Mouse (Mus musculus) limb, embryonic 12.5 days (tissue): ENCODE measurements around the gene Ccne1. TPM values are rescaled to one million over a fixed set of nuclear protein-coding genes. Genes with fewer than 3 reads are reported as not detected.
A peak's percentile ranks its signal among the peaks of the same experiment; 100 is the strongest.
"Not testable (repeated sequence)": the region's sequence is repeated elsewhere in the genome, so short reads cannot be mapped to it uniquely, and the experiment has no call there.

ENCODE experiments used
- ATAC-seq: fragments of 200-750 bp; cut with Nextera tagmentation; 2 replicates; pipeline ENCODE4 v1.8.0; 2017; ENCODE audit warnings: low read depth, moderate TSS enrichment; ENCODE audit not compliant: insufficient number of reproducible peaks, insufficient read depth, low FRiP score, low TSS enrichment
- H3K27ac ChIP-seq: fragments of 300-500 bp; sonication (generic); 2 replicates; pipeline ENCODE4 v1.5.1; 2016; ENCODE audit warnings: mild to moderate bottlenecking, moderate library complexity
- H3K27me3 ChIP-seq: fragments of 300-500 bp; sonication (generic); 2 replicates; pipeline ENCODE4 v1.6.1; 2016; ENCODE audit warnings: mild to moderate bottlenecking, moderate library complexity
- H3K36me3 ChIP-seq: fragments of 300-500 bp; sonication (generic); 2 replicates; pipeline ENCODE4 v1.6.1; 2016; ENCODE audit warnings: mild to moderate bottlenecking, moderate library complexity
- H3K4me1 ChIP-seq: fragments of 300-500 bp; sonication (generic); replicated peaks from 2 replicates; pipeline ENCODE4 v1.6.1; 2016
- H3K4me2 ChIP-seq: fragments of 300-500 bp; sonication (generic); 2 replicates; pipeline ENCODE4 v1.6.1; 2016; ENCODE audit warnings: mild to moderate bottlenecking, moderate library complexity
- H3K4me3 ChIP-seq: fragments of 300-500 bp; sonication (generic); replicated peaks from 2 replicates; pipeline ENCODE4 v1.5.1; 2016; ENCODE audit warnings: mild to moderate bottlenecking
- H3K9ac ChIP-seq: fragments of 300-500 bp; sonication (generic); replicated peaks from 2 replicates; pipeline ENCODE4 v1.6.1; 2016; ENCODE audit warnings: mild to moderate bottlenecking, moderate library complexity
- H3K9me3 ChIP-seq: fragments of 300-500 bp; sonication (generic); 2 replicates; pipeline ENCODE4 v1.6.1; 2016; ENCODE audit warnings: mild to moderate bottlenecking, moderate library complexity
- WGBS: fragments of 180-500 bp; shearing (Covaris S2); methylation state at CpG from one replicate; pipeline ENCODE4 v1.1.7; 2016; 5-methylcytosine and 5-hydroxymethylcytosine counted together
- polyA plus RNA-seq: library from polyadenylated mRNA; unstranded; fragments of >200 nt; fragmentation: Nextera tagmentation; extraction: Ambion mirVana; gene quantifications from 2 replicates; pipeline ENCODE4 v1.2.1, GENCODE M21; 2016

Gene Ccne1
- polyA plus RNA-seq, 1 experiment from 2014 or later = 85.6 TPM

- H3K4me2 ChIP-seq = peak overlapping the region; percentile 48
- no peak overlapping the region for H3K9ac ChIP-seq
- H3K27me3 ChIP-seq = no peaks in the 10 kb centered on the region
- no peaks in the 10 kb centered on the region for H3K36me3 ChIP-seq
- H3K27ac ChIP-seq = peak overlapping the region; percentile 83
- no peak overlapping the region for H3K4me3 ChIP-seq
- 49% methylated on average over 6 of the region's 6 CpGs for WGBS
- ATAC-seq = no peak
- H3K9me3 ChIP-seq = no peaks in the 10 kb centered on the region
- peaks cover 35% of the 10 kb centered on the region for H3K4me1 ChIP-seq
Observed at GRCm38 (mm10) chr7:38129491-38129890, 22.2 kb upstream of the Ccne1 start.

GRCm38 (mm10) chr7:38128256-38128655, 20.9 kb upstream of the Ccne1 start:
- H3K4me2 ChIP-seq = not testable (repeated sequence)

GRCm38 (mm10) chr7:38125565-38126159, 18.3 kb upstream of the Ccne1 start:
- Histone ChIP-seq H3K27me3 (no peaks in the 10 kb centered on the region; the same call in 1 of the 2 replicates), H3K27ac (peak overlapping the region; percentile 29; the same call in 1 of the 2 replicates), H3K9ac (no peak overlapping the region), H3K4me2 (no peak overlapping the region), H3K36me3 (no peaks in the 10 kb centered on the region), H3K9me3 (no peaks in the 10 kb centered on the region), H3K4me1 (peaks cover 26% of the 10 kb centered on the region), H3K4me3 (no peak overlapping the region)
- ATAC-seq = peak; percentile 66
- 68% methylated on average over 12 of the region's 12 CpGs for whole genome bisulfite sequencing

More at GRCm38 (mm10) chr7:38128256-38128655, 20.9 kb upstream of the Ccne1 start:
- not testable (repeated sequence) for ATAC-seq, H3K36me3 ChIP-seq, H3K4me3 ChIP-seq, H3K9me3 ChIP-seq, H3K9ac ChIP-seq, H3K27me3 ChIP-seq, H3K27ac ChIP-seq
- H3K4me1 ChIP-seq = peaks cover 35% of the 10 kb centered on the region
- WGBS = 68% methylated on average over 5 of the region's 5 CpGs

DNA sequence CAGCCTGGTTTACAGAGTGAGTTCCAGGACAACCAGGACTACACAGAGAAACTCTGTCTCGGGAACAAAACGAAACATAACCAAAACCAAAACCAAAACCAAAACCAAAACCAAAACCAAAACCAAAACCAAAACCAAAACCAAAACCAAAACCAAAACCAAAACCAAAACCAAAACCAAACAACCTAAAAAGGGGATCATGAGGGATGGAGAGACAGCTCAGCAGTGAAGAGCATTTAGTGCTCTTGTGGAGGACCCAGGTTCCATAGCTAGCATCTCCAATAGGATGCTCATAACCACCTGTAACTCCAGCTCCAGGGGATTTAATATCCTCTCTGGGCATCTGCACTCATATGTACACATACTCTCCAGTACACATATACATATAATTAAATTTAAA, 16.8 kb upstream of the Ccne1 start:
- peaks cover 11% of the 10 kb centered on the region for H3K4me1 ChIP-seq
- not testable (repeated sequence) for H3K27ac ChIP-seq, ATAC-seq, H3K9me3 ChIP-seq, H3K4me2 ChIP-seq, H3K4me3 ChIP-seq, H3K27me3 ChIP-seq, H3K9ac ChIP-seq, H3K36me3 ChIP-seq
- WGBS = 79% methylated on average over 2 of the region's 2 CpGs

- no peaks in the 10 kb centered on the region for H3K36me3 ChIP-seq
- H3K9me3 ChIP-seq = no peaks in the 10 kb centered on the region
- H3K27ac ChIP-seq = no peak overlapping the region
- peaks cover 4% of the 10 kb centered on the region; the same call in 1 of the 2 replicates for H3K27me3 ChIP-seq
- no peak overlapping the region for H3K4me3 ChIP-seq
- H3K4me2 ChIP-seq = no peak overlapping the region
- WGBS = 0% methylated on average over 1 of the region's 1 CpGs
- no peak for ATAC-seq
- H3K9ac ChIP-seq = no peak overlapping the region
- no peaks in the 10 kb centered on the region for H3K4me1 ChIP-seq
Observed at GRCm38 (mm10) chr7:38118594-38118993, 11.3 kb upstream of the Ccne1 start.

- H3K9me3 ChIP-seq = no peaks in the 10 kb centered on the region
- H3K4me2 ChIP-seq = no peak overlapping the region
- H3K36me3 ChIP-seq = no peaks in the 10 kb centered on the region
- ATAC-seq = peak; percentile 1; the same call in 1 of the 2 replicates
- no peak overlapping the region for H3K4me3 ChIP-seq
- H3K27ac ChIP-seq = peak overlapping the region; percentile 79
- 86% methylated on average over 9 of the region's 9 CpGs for WGBS
- H3K4me1 ChIP-seq = peaks cover 34% of the 10 kb centered on the region
- no peak overlapping the region for H3K9ac ChIP-seq
- 0 out of 2 replicates have a peak, but pooled peaks cover 4% of the 10 kb centered on the region for H3K27me3 ChIP-seq
Observed at GRCm38 (mm10) chr7:38112451-38112850, 5.1 kb upstream of the Ccne1 start.

DNA sequence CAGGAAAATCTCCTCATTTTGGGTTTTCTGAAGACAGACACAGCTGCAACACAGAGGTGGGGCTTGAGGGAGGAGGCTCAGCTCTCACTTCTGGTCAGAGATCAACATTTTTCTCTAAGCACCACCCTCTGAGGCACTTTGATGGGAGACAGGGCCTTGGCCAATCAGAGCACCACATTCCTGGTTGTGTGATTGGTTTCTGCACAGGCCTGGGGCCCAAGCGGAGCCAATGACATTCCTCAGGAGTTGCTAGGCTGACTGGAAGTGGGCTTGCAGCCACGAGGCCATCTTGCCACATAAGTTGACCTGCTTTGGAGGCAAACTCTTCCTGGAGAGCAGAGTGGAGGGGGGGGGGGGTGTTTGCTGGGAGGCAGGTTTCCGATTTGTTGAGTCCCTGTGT, 4.7 kb upstream of the Ccne1 start:
- H3K4me2 ChIP-seq = no peak overlapping the region
- ATAC-seq = peak; percentile 69
- 30% methylated on average over 3 of the region's 3 CpGs for WGBS

GRCm38 (mm10) chr7:38108260-38108632, 912 bp upstream of the Ccne1 start:
- Histone ChIP-seq H3K36me3 (peaks cover 10% of the 10 kb centered on the region), H3K27ac (no peak overlapping the region), H3K4me2 (peak overlapping the region; percentile 89), H3K9me3 (no peaks in the 10 kb centered on the region), H3K27me3 (no peaks in the 10 kb centered on the region), H3K4me1 (peaks cover 46% of the 10 kb centered on the region), H3K9ac (peak overlapping the region; percentile 88), H3K4me3 (peak overlapping the region; percentile 90)
- no peak for ATAC-seq
- WGBS = 17% methylated on average over 10 of the region's 10 CpGs

More for the DNA sequence above, 4.7 kb upstream of the Ccne1 start:
- Histone ChIP-seq H3K36me3 (no peaks in the 10 kb centered on the region), H3K9me3 (no peaks in the 10 kb centered on the region), H3K27me3 (0 out of 2 replicates have a peak, but pooled peaks cover 4% of the 10 kb centered on the region), H3K27ac (peak overlapping the region; percentile 79), H3K9ac (no peak overlapping the region), H3K4me3 (no peak overlapping the region), H3K4me1 (peaks cover 34% of the 10 kb centered on the region)

- H3K36me3 ChIP-seq = peaks cover 24% of the 10 kb centered on the region
- H3K27me3 ChIP-seq = no peaks in the 10 kb centered on the region
- H3K4me1 ChIP-seq = peaks cover 32% of the 10 kb centered on the region
- H3K9ac ChIP-seq = peak overlapping the region; percentile 88
- 1% methylated on average over 46 of the region's 47 CpGs for WGBS
- peak overlapping the region; percentile 90 for H3K4me3 ChIP-seq
- peak overlapping the region; percentile 77 for H3K27ac ChIP-seq
- peak; percentile 48 for ATAC-seq
- H3K9me3 ChIP-seq = no peaks in the 10 kb centered on the region
- peak overlapping the region; percentile 89 for H3K4me2 ChIP-seq
Observed at GRCm38 (mm10) chr7:38106711-38107311, 523 bp downstream of the Ccne1 start.

- Histone ChIP-seq H3K4me1 (peaks cover 20% of the 10 kb centered on the region), H3K4me3 (peak overlapping the region; percentile 90; the same call in 1 of the 2 replicates), H3K4me2 (peak overlapping the region; percentile 89), H3K27ac (no peak overlapping the region), H3K36me3 (peaks cover 39% of the 10 kb centered on the region), H3K9ac (no peak overlapping the region), H3K9me3 (no peaks in the 10 kb centered on the region), H3K27me3 (no peaks in the 10 kb centered on the region)
- no peak for ATAC-seq
- 91% methylated on average over 3 of the region's 3 CpGs for WGBS
Observed at GRCm38 (mm10) chr7:38105379-38105778, 2.0 kb downstream of the Ccne1 start.

GRCm38 (mm10) chr7:38104097-38104496, 3.2 kb downstream of the Ccne1 start:
- H3K4me3 ChIP-seq = no peak overlapping the region
- WGBS = 83% methylated on average over 5 of the region's 5 CpGs
- ATAC-seq = no peak
- H3K9ac ChIP-seq = no peak overlapping the region
- no peak overlapping the region for H3K27ac ChIP-seq
- no peak overlapping the region for H3K4me2 ChIP-seq
- H3K27me3 ChIP-seq = no peaks in the 10 kb centered on the region
- no peaks in the 10 kb centered on the region for H3K9me3 ChIP-seq
- H3K36me3 ChIP-seq = peaks cover 51% of the 10 kb centered on the region
- H3K4me1 ChIP-seq = peaks cover 20% of the 10 kb centered on the region
